Mouse (Mus musculus) heart, embryonic 14.5 days (tissue): ENCODE results near the gene Nrcam. TPM values are rescaled to one million over a fixed set of nuclear protein-coding genes. Genes with fewer than 3 reads are reported as not detected.

Experiments used
- ATAC-seq: fragments of 200-750 bp; cut with Nextera tagmentation; 2 replicates; pipeline ENCODE4 v1.8.0; 2017; ENCODE audit warnings: low read depth, moderate TSS enrichment; ENCODE audit not compliant: insufficient number of reproducible peaks, insufficient read depth, low FRiP score
- H3K27ac ChIP-seq, 2 experiments: fragments of 200-500 bp in 1 of 2; fragments of 300-500 bp in 1 of 2; sonication (generic) in 1 of 2; replicated peaks in 1 of 2; 2 replicates each; pipeline ENCODE4 v1.5.1; 2012 to 2014; ENCODE audit warnings: low read depth in 2 of 2, low read length in 2 of 2, control low read depth in 1 of 2, mild to moderate bottlenecking in 1 of 2, mixed read lengths in 1 of 2; ENCODE audit not compliant: control insufficient read depth in 1 of 2, insufficient read depth in 1 of 2
- H3K27me3 ChIP-seq: fragments of 300-500 bp; sonication (generic); 2 replicates; pipeline ENCODE4 v1.6.1; 2014; ENCODE audit warnings: mild to moderate bottlenecking, low read length, control low read depth; ENCODE audit not compliant: control insufficient read depth, insufficient read depth
- H3K36me3 ChIP-seq: fragments of 300-500 bp; sonication (generic); 2 replicates; pipeline ENCODE4 v1.6.1; 2014; ENCODE audit warnings: mild to moderate bottlenecking, control low read depth, low read length, mixed read lengths; ENCODE audit not compliant: control insufficient read depth, insufficient read depth
- H3K4me1 ChIP-seq, 2 experiments: fragments of 200-500 bp in 1 of 2; fragments of 300-500 bp in 1 of 2; sonication (generic) in 1 of 2; 2 replicates each; pipeline ENCODE4 v1.6.1; 2012 to 2014; ENCODE audit warnings: low read length in 2 of 2, control low read depth in 1 of 2, mixed read lengths in 1 of 2; ENCODE audit not compliant: control insufficient read depth in 2 of 2, insufficient read depth in 2 of 2
- H3K4me2 ChIP-seq: fragments of 300-500 bp; sonication (generic); 2 replicates; pipeline ENCODE4 v1.6.1; 2014; ENCODE audit warnings: mild to moderate bottlenecking, low read length
- H3K4me3 ChIP-seq, 2 experiments: fragments of 200-500 bp in 1 of 2; fragments of 300-500 bp in 1 of 2; sonication (generic) in 1 of 2; 2 replicates each; pipeline ENCODE4 v1.5.1; 2012 to 2014; ENCODE audit warnings: low read length in 2 of 2, mild to moderate bottlenecking in 2 of 2, control low read depth in 1 of 2, low read depth in 1 of 2, moderate library complexity in 1 of 2; ENCODE audit not compliant: control insufficient read depth in 1 of 2, insufficient read depth in 1 of 2
- H3K9ac ChIP-seq: fragments of 300-500 bp; sonication (generic); 2 replicates; pipeline ENCODE4 v1.6.1; 2014; ENCODE audit warnings: mild to moderate bottlenecking, low read length
- H3K9me3 ChIP-seq: fragments of 300-500 bp; sonication (generic); 2 replicates; pipeline ENCODE4 v1.6.1; 2016; ENCODE audit warnings: low read length, control low read depth; ENCODE audit not compliant: control insufficient read depth
- WGBS: fragments of 180-500 bp; shearing (Covaris S2); extraction: QIAGEN DNeasy Blood & Tissue Kit; methylation state at CpG from one replicate; pipeline ENCODE4 v1.1.7; 2014; 5-methylcytosine and 5-hydroxymethylcytosine counted together
- polyA plus RNA-seq: library from polyadenylated mRNA; unstranded; fragments of >200 nt; fragmentation: Nextera tagmentation; extraction: Ambion mirVana; gene quantifications from 2 replicates; pipeline ENCODE4 v1.2.1, GENCODE M21; 2014

Nrcam gene
- polyA plus RNA-seq, 1 experiment from 2014 or later = 1.3 TPM

GRCm38 (mm10) chr12:44357881-44358280, 29.2 kb downstream of the Nrcam start:
- no peak overlapping the region for H3K4me3 ChIP-seq
- WGBS = 87% methylated on average over 1 of the region's 1 CpGs

DNA sequence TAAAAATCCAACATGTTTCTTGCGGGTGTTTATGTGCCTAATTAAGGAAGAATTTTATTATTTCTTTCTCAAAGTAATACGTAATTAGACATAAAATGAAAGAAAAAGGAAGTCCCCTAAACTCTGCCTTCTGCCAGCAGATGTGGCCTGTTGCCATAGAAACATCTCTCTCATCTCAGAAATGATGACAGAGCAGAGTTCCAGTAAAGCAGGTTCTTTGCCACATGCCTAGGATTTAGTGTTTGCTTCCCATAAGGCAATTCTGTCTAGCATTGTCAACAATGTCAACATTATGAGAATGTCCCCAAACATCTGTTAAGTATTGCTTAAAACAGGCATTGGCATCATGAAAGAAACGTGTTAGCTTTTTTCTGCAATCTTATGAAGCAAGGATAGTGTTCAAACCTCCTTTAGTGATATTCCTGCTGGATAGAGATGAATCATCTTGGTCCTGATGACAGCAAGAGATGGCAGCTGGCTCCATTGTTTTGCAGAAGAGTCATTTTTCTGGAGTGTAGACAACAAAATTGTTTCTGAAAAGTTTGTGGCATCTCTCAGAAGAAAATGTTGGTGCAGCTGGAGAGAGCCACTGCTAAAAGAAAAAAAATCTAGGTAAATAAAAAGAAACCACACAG, 42.5 kb downstream of the Nrcam start:
- 76% methylated on average over 3 of the region's 3 CpGs for WGBS
- Histone ChIP-seq H3K4me3 (no peak overlapping the region), H3K4me2 (no peak overlapping the region), H3K27me3 (no peaks in the 10 kb centered on the region), H3K36me3 (no peaks in the 10 kb centered on the region), H3K27ac (no peak overlapping the region), H3K9ac (no peak overlapping the region), H3K4me1 (no peaks in the 10 kb centered on the region), H3K9me3 (no peaks in the 10 kb centered on the region)
- no peak for ATAC-seq

More at GRCm38 (mm10) chr12:44357881-44358280, 29.2 kb downstream of the Nrcam start:
- H3K36me3 ChIP-seq = no peaks in the 10 kb centered on the region
- H3K4me1 ChIP-seq = no peaks in the 10 kb centered on the region
- no peak overlapping the region for H3K4me2 ChIP-seq
- H3K9ac ChIP-seq = no peak overlapping the region
- H3K27ac ChIP-seq = no peak overlapping the region
- ATAC-seq = no peak
- H3K27me3 ChIP-seq = no peaks in the 10 kb centered on the region
- no peaks in the 10 kb centered on the region for H3K9me3 ChIP-seq

DNA sequence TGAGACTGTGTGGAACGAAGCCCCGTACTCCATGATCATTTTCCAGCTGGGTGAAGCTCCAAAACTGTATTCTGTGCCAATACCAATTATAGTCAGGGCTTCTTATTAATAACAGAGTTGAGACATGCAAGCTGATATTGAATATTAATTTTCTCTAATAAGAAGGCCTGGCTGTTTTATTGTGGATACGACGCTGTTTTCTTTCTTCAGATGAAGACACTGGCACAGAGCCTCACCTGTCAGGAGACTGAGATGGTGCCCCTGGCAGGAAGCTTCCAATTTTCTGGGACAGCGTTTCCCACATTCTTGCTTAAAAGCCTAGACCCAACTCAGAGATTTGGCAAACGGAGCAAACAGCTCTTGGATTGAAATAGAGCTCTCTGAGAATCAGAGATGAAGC, 47.3 kb downstream of the Nrcam start:
- no peaks in the 10 kb centered on the region for H3K9me3 ChIP-seq
- H3K4me1 ChIP-seq = no peaks in the 10 kb centered on the region
- H3K9ac ChIP-seq = no peak overlapping the region
- H3K4me2 ChIP-seq = no peak overlapping the region
- no peak for ATAC-seq
- H3K4me3 ChIP-seq = no peak overlapping the region
- H3K27ac ChIP-seq = no peak overlapping the region
- 82% methylated on average over 6 of the region's 6 CpGs for WGBS
- H3K36me3 ChIP-seq = no peaks in the 10 kb centered on the region
- H3K27me3 ChIP-seq = no peaks in the 10 kb centered on the region

DNA sequence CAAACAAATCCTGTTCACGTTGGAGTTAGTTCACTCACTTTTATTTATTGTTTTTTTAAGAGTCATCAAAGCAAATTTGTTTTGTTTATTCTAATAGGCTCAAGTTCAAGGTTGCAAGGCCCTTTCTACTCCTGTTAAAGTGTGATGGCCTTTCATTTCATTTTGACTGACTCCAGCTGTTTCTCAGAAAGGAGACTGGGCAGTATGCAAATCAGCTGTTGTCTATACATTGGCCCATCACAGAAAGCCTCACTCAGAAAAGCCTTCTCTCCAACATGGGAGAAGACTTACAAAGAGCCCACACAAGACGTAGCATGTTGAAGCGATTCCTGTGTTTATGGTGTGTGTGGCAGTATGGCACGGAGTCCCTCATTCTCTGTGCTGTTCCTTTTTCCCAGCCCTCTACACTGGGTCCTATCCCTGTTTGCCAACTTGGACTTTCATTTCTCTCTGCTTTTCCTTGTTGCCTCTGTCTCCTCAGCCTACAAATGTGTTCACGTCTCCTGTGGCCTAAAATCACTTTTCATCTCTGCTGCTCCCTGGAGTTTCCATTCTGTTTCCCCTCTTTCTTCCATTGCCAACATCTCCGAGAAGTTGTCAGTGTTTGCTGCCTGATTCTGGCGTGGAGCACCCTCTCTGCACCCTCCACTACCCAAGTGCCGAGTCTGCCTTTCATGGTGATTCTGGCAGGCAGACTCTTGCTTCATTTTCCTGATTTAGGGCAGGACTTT, 49.9 kb downstream of the Nrcam start:
- H3K4me2 ChIP-seq = no peak overlapping the region
- H3K9me3 ChIP-seq = no peaks in the 10 kb centered on the region
- ATAC-seq = no peak
- no peaks in the 10 kb centered on the region for H3K36me3 ChIP-seq
- no peak overlapping the region for H3K9ac ChIP-seq
- 70% methylated on average over 8 of the region's 8 CpGs for WGBS
- H3K4me1 ChIP-seq = no peaks in the 10 kb centered on the region
- H3K27me3 ChIP-seq = no peaks in the 10 kb centered on the region
- H3K4me3 ChIP-seq = no peak overlapping the region
- no peak overlapping the region for H3K27ac ChIP-seq

DNA sequence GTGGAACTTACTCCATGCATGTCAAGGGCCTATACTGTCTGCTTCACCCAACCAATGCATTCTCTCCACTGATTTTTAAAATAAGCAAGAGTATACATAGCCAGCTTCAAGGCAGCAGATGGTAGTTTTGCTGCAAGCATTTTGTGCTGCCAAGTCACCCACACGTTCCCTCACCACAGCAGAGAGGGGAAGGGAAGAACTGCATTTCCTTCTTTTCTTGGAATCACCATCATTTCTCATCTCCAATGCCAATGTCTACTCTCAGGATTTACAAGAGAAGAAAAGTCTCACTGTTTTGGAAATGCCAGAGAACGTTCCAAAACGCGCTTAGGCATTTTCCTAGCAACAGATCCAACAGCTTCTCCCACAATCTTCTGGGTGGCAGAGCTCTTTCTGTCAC, 52.1 kb downstream of the Nrcam start:
- H3K9me3 ChIP-seq = no peaks in the 10 kb centered on the region
- WGBS = 82% methylated on average over 4 of the region's 4 CpGs
- no peaks in the 10 kb centered on the region for H3K36me3 ChIP-seq
- no peak overlapping the region for H3K4me3 ChIP-seq
- H3K4me2 ChIP-seq = no peak overlapping the region
- no peak overlapping the region for H3K9ac ChIP-seq
- H3K4me1 ChIP-seq = no peaks in the 10 kb centered on the region
- ATAC-seq = no peak
- H3K27me3 ChIP-seq = no peaks in the 10 kb centered on the region
- no peak overlapping the region for H3K27ac ChIP-seq

- ATAC-seq = no peak
- 61% methylated on average over 7 of the region's 7 CpGs for WGBS
- Histone ChIP-seq H3K27me3 (no peaks in the 10 kb centered on the region), H3K4me2 (no peak overlapping the region), H3K27ac (no peak overlapping the region), H3K4me3 (no peak overlapping the region), H3K9ac (no peak overlapping the region), H3K36me3 (no peaks in the 10 kb centered on the region), H3K9me3 (no peaks in the 10 kb centered on the region), H3K4me1 (no peaks in the 10 kb centered on the region)
Measured at GRCm38 (mm10) chr12:44386398-44386797, 57.7 kb downstream of the Nrcam start.

- no peaks in the 10 kb centered on the region for H3K27me3 ChIP-seq
- WGBS = 55% methylated on average over 1 of the region's 1 CpGs
- ATAC-seq = no peak
Measured at GRCm38 (mm10) chr12:44388220-44388619, 59.5 kb downstream of the Nrcam start.

More at GRCm38 (mm10) chr12:44388220-44388619, 59.5 kb downstream of the Nrcam start:
- Histone ChIP-seq H3K4me1 (no peaks in the 10 kb centered on the region), H3K9me3 (no peaks in the 10 kb centered on the region), H3K4me2 (no peak overlapping the region), H3K4me3 (no peak overlapping the region), H3K27ac (no peak overlapping the region), H3K36me3 (no peaks in the 10 kb centered on the region), H3K9ac (no peak overlapping the region)
